Mouse (Mus musculus) liver, adult 2 months (tissue): ENCODE results near the gene Prkcz. TPM values are rescaled to one million over a fixed set of nuclear protein-coding genes. Genes with fewer than 3 reads are reported as not detected.

ENCODE experiments used
- DNase-seq: peaks from one replicate; pipeline ENCODE4 v3.0.0-alpha.2; 2011; ENCODE audit warnings: low read depth, low spot score; ENCODE audit errors: extremely low read depth
- H3K27ac ChIP-seq: fragments of 200-500 bp; replicated peaks from 2 replicates; pipeline ENCODE4 v1.5.1; 2012; ENCODE audit warnings: low read depth, mild to moderate bottlenecking, control low read depth, inconsistent platforms, low read length; ENCODE audit not compliant: insufficient read depth
- H3K27me3 ChIP-seq: fragments of 200-500 bp; 2 replicates; pipeline ENCODE4 v1.6.1; 2012; ENCODE audit warnings: mild to moderate bottlenecking, moderate library complexity, low read length, inconsistent platforms; ENCODE audit not compliant: control insufficient read depth, insufficient read depth
- H3K36me3 ChIP-seq: fragments of 200-500 bp; 2 replicates; pipeline ENCODE4 v1.6.1; 2012; ENCODE audit warnings: low read length, inconsistent platforms; ENCODE audit not compliant: control insufficient read depth, insufficient read depth
- H3K4me1 ChIP-seq: fragments of 200-500 bp; 2 replicates; pipeline ENCODE4 v1.6.1; 2011; ENCODE audit warnings: low read length; ENCODE audit not compliant: control insufficient read depth, insufficient read depth
- H3K4me3 ChIP-seq: fragments of 200-500 bp; 2 replicates; pipeline ENCODE4 v1.5.1; 2011; ENCODE audit warnings: low read depth, mild to moderate bottlenecking, control low read depth, low read length, moderate library complexity; ENCODE audit not compliant: insufficient read depth
- H3K79me2 ChIP-seq: fragments of 200-500 bp; 2 replicates; pipeline ENCODE4 v1.6.1; 2012; ENCODE audit warnings: inconsistent platforms, mild to moderate bottlenecking, low read length, moderate library complexity; ENCODE audit not compliant: control insufficient read depth, insufficient read depth
- H3K9ac ChIP-seq: fragments of 200-500 bp; 2 replicates; pipeline ENCODE4 v1.6.1; 2012; ENCODE audit warnings: low read depth, mild to moderate bottlenecking, control low read depth, inconsistent platforms, low read length
- CTCF ChIP-seq: fragments of 200-500 bp; IDR thresholded peaks from 2 replicates; pipeline ENCODE4 v1.5.1; 2011; ENCODE audit warnings: low read depth, low read length, control low read depth
- POLR2A ChIP-seq: fragments of 200-500 bp; IDR thresholded peaks from 2 replicates; pipeline ENCODE4 v1.6.1; 2011; ENCODE audit warnings: low read length, control low read depth; ENCODE audit not compliant: insufficient read depth; ENCODE audit errors: extremely low read depth
- WGBS: fragments of 180-500 bp; shearing (Covaris S2); methylation state at CpG from one replicate; pipeline ENCODE4 v1.1.7; 2018; 5-methylcytosine and 5-hydroxymethylcytosine counted together
- polyA plus RNA-seq: library from polyadenylated mRNA; depleted of rRNA; stranded (reverse); fragments of >200 nt; gene quantifications from 2 replicates; pipeline ENCODE4 v1.2.3, GENCODE M21; 2012
- total RNA-seq: library from RNA; depleted of rRNA; stranded (reverse); fragments of >200 nt; gene quantifications from 2 replicates; pipeline ENCODE4 v1.2.3, GENCODE M21; 2014

Prkcz gene
- total and polyA plus RNA-seq, 2 experiments = 11.4 to 18.3 TPM

- no peaks in the 10 kb centered on the region for H3K27me3 ChIP-seq
- H3K79me2 ChIP-seq = no peaks in the 10 kb centered on the region; the same call in 1 of the 2 replicates
- H3K27ac ChIP-seq = no peak overlapping the region
- WGBS = 89% methylated on average over 12 of the region's 12 CpGs
- TF ChIP-seq POLR2A (no peak), CTCF (no peak)
- DNase-seq = no peak
- no peaks in the 10 kb centered on the region for H3K36me3 ChIP-seq
- H3K9ac ChIP-seq = no peak overlapping the region
- peaks cover 2% of the 10 kb centered on the region; the same call in 1 of the 2 replicates for H3K4me1 ChIP-seq
- no peak overlapping the region for H3K4me3 ChIP-seq
These were observed 52.5 kb downstream of the Prkcz start for GRCm38 (mm10) chr4:155308679-155309078.

- H3K4me1 ChIP-seq = peaks cover 2% of the 10 kb centered on the region; the same call in 1 of the 2 replicates
- DNase-seq = peak; percentile 29
- no peaks in the 10 kb centered on the region; the same call in 1 of the 2 replicates for H3K79me2 ChIP-seq
- no peak overlapping the region for H3K27ac ChIP-seq
- WGBS = 7% methylated on average over 11 of the region's 11 CpGs
- TF ChIP-seq CTCF = peak; percentile 89
- no peak for TF ChIP-seq POLR2A
- 0 out of 2 replicates have a peak overlapping the region, but pooled peaks have one; percentile 5 for H3K9ac ChIP-seq
- H3K4me3 ChIP-seq = no peak overlapping the region
- H3K36me3 ChIP-seq = no peaks in the 10 kb centered on the region
- H3K27me3 ChIP-seq = no peaks in the 10 kb centered on the region
These were observed 53.1 kb downstream of the Prkcz start for GRCm38 (mm10) chr4:155308068-155308467.

- 87% methylated on average over 5 of the region's 5 CpGs for whole genome bisulfite sequencing
- Histone ChIP-seq H3K9ac (no peak overlapping the region), H3K4me1 (peaks cover 2% of the 10 kb centered on the region; the same call in 1 of the 2 replicates), H3K36me3 (no peaks in the 10 kb centered on the region), H3K27me3 (no peaks in the 10 kb centered on the region), H3K79me2 (no peaks in the 10 kb centered on the region; the same call in 1 of the 2 replicates), H3K27ac (no peak overlapping the region), H3K4me3 (no peak overlapping the region)
- no peak for DNase-seq
- no peak for TF ChIP-seq CTCF
- TF ChIP-seq POLR2A = no peak
These were observed 53.6 kb downstream of the Prkcz start for GRCm38 (mm10) chr4:155307591-155307990.

GRCm38 (mm10) chr4:155306356-155307242 lies 54.6 kb downstream of the Prkcz start:
- no peak for TF ChIP-seq CTCF
- DNase-seq = no peak
- WGBS = 69% methylated on average over 24 of the region's 24 CpGs
- H3K27ac ChIP-seq = no peak overlapping the region
- peaks cover 2% of the 10 kb centered on the region; the same call in 1 of the 2 replicates for H3K4me1 ChIP-seq
- H3K27me3 ChIP-seq = no peaks in the 10 kb centered on the region
- H3K9ac ChIP-seq = no peak overlapping the region
- H3K36me3 ChIP-seq = no peaks in the 10 kb centered on the region
- no peak overlapping the region for H3K4me3 ChIP-seq
- H3K79me2 ChIP-seq = no peaks in the 10 kb centered on the region; the same call in 1 of the 2 replicates

- TF ChIP-seq POLR2A = no peak
- TF ChIP-seq CTCF = no peak
- peaks cover 2% of the 10 kb centered on the region; the same call in 1 of the 2 replicates for H3K4me1 ChIP-seq
- WGBS = 90% methylated on average over 8 of the region's 8 CpGs
- no peaks in the 10 kb centered on the region; the same call in 1 of the 2 replicates for H3K79me2 ChIP-seq
- no peaks in the 10 kb centered on the region for H3K36me3 ChIP-seq
- no peak for DNase-seq
- H3K27ac ChIP-seq = no peak overlapping the region
- H3K27me3 ChIP-seq = no peaks in the 10 kb centered on the region
- H3K9ac ChIP-seq = no peak overlapping the region
- no peak overlapping the region for H3K4me3 ChIP-seq
These were observed 55.6 kb downstream of the Prkcz start for GRCm38 (mm10) chr4:155305531-155306031.
